Comparison of ENCODE assay signal across 8 mouse cellular contexts in the genomic region with DNA sequence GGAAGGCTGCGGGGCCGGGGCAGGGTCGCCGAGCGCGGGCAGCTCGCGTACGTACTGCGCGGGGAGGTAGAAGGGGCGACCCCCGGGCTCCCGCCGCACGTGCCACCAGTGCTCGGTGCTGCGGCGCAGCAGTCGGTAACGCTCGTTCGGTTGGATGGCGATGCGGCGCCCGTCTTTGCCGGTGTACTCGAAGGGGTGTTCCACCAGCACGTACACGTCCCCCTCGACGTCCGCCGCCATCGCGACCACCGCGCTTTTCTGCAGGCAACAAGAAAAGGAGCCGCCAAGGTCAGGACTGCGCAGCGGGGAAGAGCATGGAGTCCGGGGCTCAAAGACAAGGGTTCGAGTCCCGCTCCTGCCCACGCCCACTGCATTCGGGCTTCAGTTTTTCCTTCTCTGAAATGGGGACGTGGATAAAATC. TPM values are rescaled to one million over a fixed set of nuclear protein-coding genes. Genes with fewer than 3 reads are reported as not detected.
DNase-seq lines count a peak whose midpoint lies in the region; ATAC-seq and TF ChIP-seq lines count a peak whose summit lies in the region.

No protein-coding gene starts in this region.

- peak overlapping the region; percentile 70 for H3K9ac ChIP-seq in heart, embryonic 11.5 days (ENCODE audit: low read depth, low read length)
- peak overlapping the region; percentile 87 for H3K9ac ChIP-seq in ES-Bruce4 (ENCODE audit: low read depth, poor library complexity, severe bottlenecking)
- H3K9ac ChIP-seq in forebrain, embryonic 11.5 days (ENCODE audit: low read length): peak overlapping the region; percentile 49
- H3K9ac ChIP-seq in limb, embryonic 15.5 days: peak overlapping the region; percentile 53
- H3K9ac ChIP-seq in stomach, postnatal 0 days (ENCODE audit: low read length): peak overlapping the region; percentile 67

- no peak overlapping the region for H3K27ac ChIP-seq in heart, embryonic 11.5 days (ENCODE audit: low read depth, low read length)
- no peak overlapping the region for H3K27ac ChIP-seq in ES-Bruce4 (ENCODE audit: insufficient read depth, low read length)
- no peak overlapping the region for H3K27ac ChIP-seq in forebrain, embryonic 11.5 days (ENCODE audit: low read depth, low read length)
- H3K27ac ChIP-seq in limb, embryonic 15.5 days: peak overlapping the region; percentile 22; the same call in 1 of the 2 replicates
- H3K27ac ChIP-seq in stomach, postnatal 0 days (replicated peaks): peak overlapping the region; percentile 80

- WGBS in heart, embryonic 11.5 days (ENCODE audit: insufficient replicate concordance): 3% methylated on average over 47 of the region's 48 CpGs
- 2% methylated on average over 48 of the region's 48 CpGs for WGBS in forebrain, embryonic 11.5 days
- 3% methylated on average over 48 of the region's 48 CpGs for WGBS in limb, embryonic 15.5 days
- 5% methylated on average over 45 of the region's 48 CpGs for WGBS in stomach, postnatal 0 days

- TF ChIP-seq POLR2A in ES-Bruce4 (IDR thresholded peaks at IDR 0.05; ENCODE audit: insufficient read depth, low read length): no peak

- peak overlapping the region; percentile 93 for H3K4me2 ChIP-seq in heart, embryonic 11.5 days
- H3K4me2 ChIP-seq in forebrain, embryonic 11.5 days (ENCODE audit: low read depth, low read length, severe bottlenecking): peak overlapping the region; percentile 75
- peak overlapping the region; percentile 86 for H3K4me2 ChIP-seq in limb, embryonic 15.5 days
- H3K4me2 ChIP-seq in stomach, postnatal 0 days (replicated peaks; ENCODE audit: low read depth): peak overlapping the region; percentile 88

- no peaks in the 10 kb centered on the region for H3K9me3 ChIP-seq in heart, embryonic 11.5 days (replicated peaks; ENCODE audit: control insufficient read depth, low read length)
- H3K9me3 ChIP-seq in ES-Bruce4 (replicated peaks; ENCODE audit: control insufficient read depth, insufficient read depth, low read length, poor library complexity, severe bottlenecking): no peaks in the 10 kb centered on the region
- no peaks in the 10 kb centered on the region for H3K9me3 ChIP-seq in forebrain, embryonic 11.5 days (ENCODE audit: control insufficient read depth, low read length)
- no peaks in the 10 kb centered on the region for H3K9me3 ChIP-seq in limb, embryonic 15.5 days
- H3K9me3 ChIP-seq in stomach, postnatal 0 days (ENCODE audit: control insufficient read depth, low read length): no peaks in the 10 kb centered on the region

- ATAC-seq in heart, embryonic 11.5 days (replicated peaks; ENCODE audit: insufficient number of reproducible peaks, low FRiP score, low TSS enrichment): no peak
- peak; percentile 55 for ATAC-seq in forebrain, embryonic 11.5 days (replicated peaks; ENCODE audit: low FRiP score)
- 0 out of 2 replicates have a peak, but pooled peaks have one; percentile 0 for ATAC-seq in limb, embryonic 15.5 days (ENCODE audit: insufficient number of reproducible peaks, low FRiP score, low TSS enrichment, low read depth)
- 0 out of 2 replicates have a peak, but pooled peaks have one; percentile 0 for ATAC-seq in stomach, postnatal 0 days (ENCODE audit: low FRiP score, low TSS enrichment)

- no peak for TF ChIP-seq EP300 in ES-Bruce4 (IDR thresholded peaks at IDR 0.05; ENCODE audit: insufficient read depth, low read depth, low read length)
- TF ChIP-seq EP300 in stomach, postnatal 0 days (optimal IDR thresholded peaks at IDR 0.05): no peak

- H3K27me3 ChIP-seq in heart, embryonic 11.5 days (ENCODE audit: control insufficient read depth, insufficient read depth, low read length): peaks cover 71% of the 10 kb centered on the region
- no peaks in the 10 kb centered on the region for H3K27me3 ChIP-seq in ES-Bruce4 (ENCODE audit: control insufficient read depth, insufficient read depth, low read length, poor library complexity, severe bottlenecking)
- H3K27me3 ChIP-seq in forebrain, embryonic 11.5 days (ENCODE audit: control insufficient read depth, insufficient read depth, low read length): peaks cover 59% of the 10 kb centered on the region
- H3K27me3 ChIP-seq in limb, embryonic 15.5 days: peaks cover 85% of the 10 kb centered on the region
- H3K27me3 ChIP-seq in stomach, postnatal 0 days (ENCODE audit: control insufficient read depth, insufficient read depth, low read length): no peaks in the 10 kb centered on the region; the same call in 1 of the 2 replicates

- H3K4me1 ChIP-seq in heart, embryonic 11.5 days (ENCODE audit: control insufficient read depth, insufficient read depth, low read length): peaks cover 32% of the 10 kb centered on the region
- peaks cover 4% of the 10 kb centered on the region for H3K4me1 ChIP-seq in ES-Bruce4 (ENCODE audit: control insufficient read depth, insufficient read depth, low read length)
- H3K4me1 ChIP-seq in forebrain, embryonic 11.5 days (replicated peaks; ENCODE audit: control insufficient read depth, insufficient read depth, low read length): peaks cover 14% of the 10 kb centered on the region
- peaks cover 57% of the 10 kb centered on the region for H3K4me1 ChIP-seq in limb, embryonic 15.5 days
- H3K4me1 ChIP-seq in stomach, postnatal 0 days (replicated peaks; ENCODE audit: control insufficient read depth, insufficient read depth): 0 out of 2 replicates have a peak, but pooled peaks cover 2% of the 10 kb centered on the region

- peak overlapping the region; percentile 55 for H3K4me3 ChIP-seq in heart, embryonic 11.5 days (ENCODE audit: low read depth, low read length)
- H3K4me3 ChIP-seq in ES-Bruce4 (ENCODE audit: low read depth, low read length): peak overlapping the region; percentile 61
- peak overlapping the region; percentile 41 for H3K4me3 ChIP-seq in forebrain, embryonic 11.5 days (ENCODE audit: low read depth, low read length)
- H3K4me3 ChIP-seq in limb, embryonic 15.5 days: peak overlapping the region; percentile 53
- H3K4me3 ChIP-seq in stomach, postnatal 0 days (ENCODE audit: low read depth, low read length): peak overlapping the region; percentile 49

- no peak for TF ChIP-seq CTCF in ES-Bruce4 (IDR thresholded peaks at IDR 0.05; ENCODE audit: low read depth, low read length)
- TF ChIP-seq CTCF in stomach, postnatal 0 days (IDR thresholded peaks at IDR 0.05; ENCODE audit: low read depth): no peak

- DNase-seq in heart, adult 9 months (ENCODE audit: low spot score in 2 of 2): no peak
- no peak for DNase-seq in forebrain, embryonic 11.5 days (ENCODE audit: low spot score)
- DNase-seq in stomach, postnatal 0 days (ENCODE audit: low spot score): no peak
- no peak for DNase-seq in adrenal gland, postnatal 36 days
- DNase-seq in layer of hippocampus, postnatal 14 days (ENCODE audit: low spot score in 2 of 2): no peak

- H3K36me3 ChIP-seq in heart, embryonic 11.5 days (ENCODE audit: control insufficient read depth, insufficient read depth, low read length): no peaks in the 10 kb centered on the region
- H3K36me3 ChIP-seq in ES-Bruce4 (ENCODE audit: control insufficient read depth, insufficient read depth, low read length, poor library complexity, severe bottlenecking): no peaks in the 10 kb centered on the region
- no peaks in the 10 kb centered on the region for H3K36me3 ChIP-seq in forebrain, embryonic 11.5 days (ENCODE audit: control insufficient read depth, insufficient read depth, low read length)
- H3K36me3 ChIP-seq in limb, embryonic 15.5 days: no peaks in the 10 kb centered on the region
- H3K36me3 ChIP-seq in stomach, postnatal 0 days (ENCODE audit: control insufficient read depth, insufficient read depth, low read length): no peaks in the 10 kb centered on the region

RNA-seq across cellular contexts. Expression of a gene that starts 2.8 kb away (rescaled TPM):
- 3.4 and 4.4 TPM in 2 replicates for polyA plus RNA-seq in heart, embryonic 11.5 days (2014; fragmentation: Nextera tagmentation; extraction: Ambion mirVana)
- 8.5 and 9.8 TPM in 2 replicates for polyA plus RNA-seq in ES-Bruce4 (2011; ENCODE audit: insufficient read depth, insufficient read length, low read depth, missing spikeins)
- polyA plus RNA-seq in forebrain, embryonic 11.5 days (2014; fragmentation: Nextera tagmentation; extraction: Ambion mirVana): 3.2 TPM in 2 replicates
- 11.7 and 14.0 TPM in 2 replicates for polyA plus RNA-seq in limb, embryonic 15.5 days (2015; fragmentation: Nextera tagmentation; extraction: Ambion mirVana)
- 18.2 and 22.1 TPM in 2 replicates for polyA plus RNA-seq in stomach, postnatal 0 days (2015; fragmentation: Nextera tagmentation; extraction: Ambion mirVana)
- 10 to 100 TPM; 10.1 to 16.3 TPM for total RNA-seq in adrenal gland, postnatal 36 days (2021)
- 10 to 100 TPM in 1 of 2 experiments, 1 to 10 TPM in 1; 9.8 to 10.1 TPM for total RNA-seq in layer of hippocampus, postnatal 14 days (2021)

RNA-seq across cellular contexts. Expression of a gene that starts 51.8 kb away (rescaled TPM):
- 4.4 and 5.2 TPM in 2 replicates for polyA plus RNA-seq in heart, embryonic 11.5 days (2014; fragmentation: Nextera tagmentation; extraction: Ambion mirVana)
- polyA plus RNA-seq in ES-Bruce4 (2011; ENCODE audit: insufficient read depth, insufficient read length, low read depth, missing spikeins): 20.8 and 22.0 TPM in 2 replicates
- polyA plus RNA-seq in forebrain, embryonic 11.5 days (2014; fragmentation: Nextera tagmentation; extraction: Ambion mirVana): 10.1 and 11.3 TPM in 2 replicates
- 8.4 and 8.6 TPM in 2 replicates for polyA plus RNA-seq in limb, embryonic 15.5 days (2015; fragmentation: Nextera tagmentation; extraction: Ambion mirVana)
- 3.6 and 4.2 TPM in 2 replicates for polyA plus RNA-seq in stomach, postnatal 0 days (2015; fragmentation: Nextera tagmentation; extraction: Ambion mirVana)
- 10 to 100 TPM; 20.1 to 21.5 TPM for total RNA-seq in adrenal gland, postnatal 36 days (2021)
- total RNA-seq in layer of hippocampus, postnatal 14 days (2021): 10 to 100 TPM; 17.0 to 17.7 TPM

Comparison
In these comparisons a context has a peak if more than half of its experiments do, and no peak if none do; other contexts are left out.
1. H3K27ac ChIP-seq: peak in limb, embryonic 15.5 days (single experiment) and stomach, postnatal 0 days (single experiment); none in heart, embryonic 11.5 days (single experiment), ES-Bruce4 (single experiment) and forebrain, embryonic 11.5 days (single experiment).
2. Peak in every context shown above with its lines, with median percentiles within 50 percentile points of each other: H3K4me2 ChIP-seq, H3K4me3 ChIP-seq and H3K9ac ChIP-seq.